Mouse (Mus musculus): Measurements from ENCODE around the gene Rpl13a. TPM values are rescaled to one million over a fixed set of nuclear protein-coding genes. Genes with fewer than 3 reads are reported as not detected.
"Not testable (repeated sequence)": the region's sequence is repeated elsewhere in the genome, so short reads cannot be mapped to it uniquely, and the experiment has no call there.

Rpl13a gene
- total RNA-seq, 1 experiment from 2014 or later: 4,236 TPM

- no peak for ATAC-seq (replicated peaks; ENCODE audit: insufficient number of reproducible peaks, low FRiP score, low TSS enrichment, poor library complexity, severe bottlenecking)
Observed at GRCm38 (mm10) chr7:45102441-45102840, 26.1 kb downstream of the Rpl13a start.

GRCm38 (mm10) chr7:45100046-45100445 is 28.5 kb downstream of the Rpl13a start:
- no peak for ATAC-seq (replicated peaks; ENCODE audit: insufficient number of reproducible peaks, low FRiP score, low TSS enrichment, poor library complexity, severe bottlenecking)

GRCm38 (mm10) chr7:45098541-45099240 is 29.9 kb downstream of the Rpl13a start:
- ATAC-seq (replicated peaks; ENCODE audit: insufficient number of reproducible peaks, low FRiP score, low TSS enrichment, poor library complexity, severe bottlenecking): no peak

GRCm38 (mm10) chr7:45097479-45097878 is 31.1 kb downstream of the Rpl13a start:
- peak; percentile 49 for ATAC-seq (replicated peaks; ENCODE audit: insufficient number of reproducible peaks, low FRiP score, low TSS enrichment, poor library complexity, severe bottlenecking)

- not testable (repeated sequence) for ATAC-seq (replicated peaks; ENCODE audit: insufficient number of reproducible peaks, low FRiP score, low TSS enrichment, poor library complexity, severe bottlenecking)
Observed at GRCm38 (mm10) chr7:45095965-45096364, 32.6 kb downstream of the Rpl13a start.

- ATAC-seq (replicated peaks; ENCODE audit: insufficient number of reproducible peaks, low FRiP score, low TSS enrichment, poor library complexity, severe bottlenecking): peak; percentile 59
Observed at GRCm38 (mm10) chr7:45095367-45095766, 33.2 kb downstream of the Rpl13a start.

- ATAC-seq (replicated peaks; ENCODE audit: insufficient number of reproducible peaks, low FRiP score, low TSS enrichment, poor library complexity, severe bottlenecking): no peak
Observed at GRCm38 (mm10) chr7:45094121-45094520, 34.4 kb downstream of the Rpl13a start.

- ATAC-seq (replicated peaks; ENCODE audit: insufficient number of reproducible peaks, low FRiP score, low TSS enrichment, poor library complexity, severe bottlenecking): no peak
Observed at GRCm38 (mm10) chr7:45093516-45093905, 35.0 kb downstream of the Rpl13a start.

GRCm38 (mm10) chr7:45092828-45093515 is 35.6 kb downstream of the Rpl13a start:
- ATAC-seq (replicated peaks; ENCODE audit: insufficient number of reproducible peaks, low FRiP score, low TSS enrichment, poor library complexity, severe bottlenecking): no peak

GRCm38 (mm10) chr7:45092048-45092447 is 36.5 kb downstream of the Rpl13a start, which contains the start of gene Rcn3:
Gene Rcn3, minus strand, starts transcription at chr7:45092221.
- no peak for ATAC-seq (replicated peaks; ENCODE audit: insufficient number of reproducible peaks, low FRiP score, low TSS enrichment, poor library complexity, severe bottlenecking)

- ATAC-seq (replicated peaks; ENCODE audit: insufficient number of reproducible peaks, low FRiP score, low TSS enrichment, poor library complexity, severe bottlenecking): peak; percentile 41; the same call in 1 of the 2 replicates
Observed at GRCm38 (mm10) chr7:45091001-45091990, 37.3 kb downstream of the Rpl13a start.

GRCm38 (mm10) chr7:45090251-45090977 is 38.1 kb downstream of the Rpl13a start:
- ATAC-seq (replicated peaks; ENCODE audit: insufficient number of reproducible peaks, low FRiP score, low TSS enrichment, poor library complexity, severe bottlenecking): no peak

- no peak for ATAC-seq (replicated peaks; ENCODE audit: insufficient number of reproducible peaks, low FRiP score, low TSS enrichment, poor library complexity, severe bottlenecking)
Observed at GRCm38 (mm10) chr7:45088597-45088996, 40.0 kb downstream of the Rpl13a start.

- ATAC-seq (replicated peaks; ENCODE audit: insufficient number of reproducible peaks, low FRiP score, low TSS enrichment, poor library complexity, severe bottlenecking): no peak
Observed at GRCm38 (mm10) chr7:45086084-45086483, 42.5 kb downstream of the Rpl13a start.

GRCm38 (mm10) chr7:45083300-45083890 is 45.2 kb downstream of the Rpl13a start:
- peak; percentile 2; the same call in 1 of the 2 replicates for ATAC-seq (replicated peaks; ENCODE audit: insufficient number of reproducible peaks, low FRiP score, low TSS enrichment, poor library complexity, severe bottlenecking)

GRCm38 (mm10) chr7:45082401-45083299 is 45.9 kb downstream of the Rpl13a start:
- peak; percentile 82 for ATAC-seq (replicated peaks; ENCODE audit: insufficient number of reproducible peaks, low FRiP score, low TSS enrichment, poor library complexity, severe bottlenecking)

- no peak for ATAC-seq (replicated peaks; ENCODE audit: insufficient number of reproducible peaks, low FRiP score, low TSS enrichment, poor library complexity, severe bottlenecking)
Observed at GRCm38 (mm10) chr7:45081016-45081415, 47.5 kb downstream of the Rpl13a start.

All from monocyte, adult 5-6 weeks (primary cell).